Mouse (Mus musculus) urinary bladder, adult 18-20 months (tissue): ENCODE measurements around the gene Acad9.
"Not testable (repeated sequence)": the region's sequence is repeated elsewhere in the genome, so short reads cannot be mapped to it uniquely, and the experiment has no call there.

Source experiments
- DNase-seq, 2 experiments: peaks; one replicate each; pipeline ENCODE4 v3.0.0; 2022; ENCODE audit warnings: low spot score in 2 of 2, mixed read lengths in 2 of 2

The Acad9 gene

DNA sequence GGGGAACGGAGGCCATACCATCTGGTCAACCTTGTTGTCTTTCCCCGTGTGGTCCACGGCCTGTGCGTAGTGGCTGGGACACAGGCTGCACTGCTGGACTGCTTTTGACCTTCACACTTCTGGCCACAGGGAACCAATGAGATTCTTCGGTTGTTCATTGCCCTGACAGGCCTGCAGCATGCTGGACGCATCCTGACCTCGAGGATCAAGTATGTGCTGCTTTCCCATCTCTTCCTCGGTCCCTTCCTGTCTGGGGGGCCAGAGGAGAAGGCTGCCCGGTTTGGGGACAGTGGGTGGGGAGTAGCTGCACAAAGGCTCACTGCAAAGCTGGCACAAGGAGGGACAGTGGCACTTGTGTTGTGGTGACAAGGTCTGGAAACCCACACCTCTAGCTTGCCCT is 21.8 kb downstream of the Acad9 start:
- DNase-seq = no peak

DNA sequence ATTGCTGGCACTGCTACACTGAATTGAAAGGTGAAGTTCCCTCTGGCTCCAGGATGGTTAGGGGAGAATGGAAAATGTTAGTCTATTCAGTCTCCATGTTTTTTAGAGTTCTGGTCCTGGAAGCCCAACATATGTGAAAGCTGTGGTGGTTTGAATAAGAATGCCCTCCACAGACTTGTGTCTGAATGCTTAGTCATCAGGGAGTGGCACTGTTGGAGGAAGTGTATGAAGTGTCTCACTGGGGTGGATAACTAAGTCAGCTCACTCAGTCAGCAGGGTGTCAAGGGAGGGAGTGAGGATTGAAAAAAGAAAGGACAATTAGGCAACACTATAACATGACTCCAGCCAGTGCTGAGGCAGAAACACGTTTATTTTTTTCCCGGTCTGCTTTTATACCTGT is 29.6 kb downstream of the Acad9 start:
- DNase-seq = no peak

DNA sequence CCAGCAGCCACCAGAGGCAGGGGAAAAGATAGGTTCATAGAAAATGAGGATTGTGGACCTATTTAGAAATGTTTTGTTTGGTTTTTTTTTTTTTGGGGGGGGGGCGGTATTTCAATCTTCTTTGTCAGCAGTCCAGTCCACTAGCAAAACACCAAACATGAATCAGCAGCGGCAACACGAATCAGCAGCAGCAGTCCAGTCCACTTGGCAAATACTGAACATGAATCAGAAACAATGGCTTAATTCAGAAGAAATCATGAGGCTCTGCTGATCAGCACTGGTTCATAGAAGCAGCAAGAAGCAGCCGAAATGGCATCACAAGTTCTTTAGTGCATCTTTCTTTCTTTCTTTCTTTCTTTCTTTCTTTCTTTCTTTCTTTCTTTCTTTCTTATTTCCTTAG is 50.3 kb downstream of the Acad9 start:
- DNase-seq = no peak

- DNase-seq = no peak
Measured at GRCm38 (mm10) chr3:36119684-36120548, 54.1 kb downstream of the Acad9 start.

DNA sequence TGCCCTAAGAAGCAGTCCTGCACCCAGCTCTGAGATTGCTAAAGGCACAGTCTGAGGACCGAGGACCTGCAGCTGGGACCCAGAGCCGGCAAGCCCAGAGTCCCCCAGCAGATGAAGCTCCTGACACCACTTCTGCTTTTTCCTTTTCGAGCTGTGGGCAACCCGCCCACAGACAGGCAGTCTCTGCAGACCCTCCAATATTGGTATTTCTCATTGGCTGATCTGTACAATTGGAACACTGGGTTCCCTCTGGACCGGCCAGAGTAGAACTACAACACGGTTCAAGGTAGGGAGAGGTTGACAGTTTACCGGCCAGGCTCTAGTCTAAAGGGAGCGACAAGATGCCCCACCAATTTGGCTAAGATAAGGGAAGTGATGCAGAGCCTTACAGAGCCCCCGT is 60.4 kb downstream of the Acad9 start:
- not testable (repeated sequence) for DNase-seq

- no peak for DNase-seq
Measured at GRCm38 (mm10) chr3:36136152-36136551, 70.4 kb downstream of the Acad9 start.

DNA sequence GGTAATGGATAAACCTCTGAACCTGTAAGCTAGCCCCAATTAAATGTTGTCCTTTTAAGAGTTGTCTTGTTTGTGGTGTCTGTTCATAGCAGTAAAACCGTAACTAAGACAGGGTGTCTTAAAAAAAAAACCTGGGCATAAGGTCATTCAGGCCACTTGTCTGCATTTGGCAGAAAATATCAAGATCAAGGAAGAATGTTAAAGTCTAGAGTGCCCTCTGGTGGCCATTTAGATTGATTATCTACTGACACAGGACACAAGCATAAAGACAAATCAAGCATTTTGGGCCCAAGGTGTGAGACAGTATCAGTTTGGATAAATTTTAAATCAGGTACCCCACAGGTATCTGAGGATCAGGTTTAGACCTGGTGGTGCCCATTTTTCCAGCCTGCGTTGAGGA is 71.8 kb downstream of the Acad9 start:
- DNase-seq = no peak

- DNase-seq = no peak
Measured at GRCm38 (mm10) chr3:36138171-36138660, 72.4 kb downstream of the Acad9 start.

DNA sequence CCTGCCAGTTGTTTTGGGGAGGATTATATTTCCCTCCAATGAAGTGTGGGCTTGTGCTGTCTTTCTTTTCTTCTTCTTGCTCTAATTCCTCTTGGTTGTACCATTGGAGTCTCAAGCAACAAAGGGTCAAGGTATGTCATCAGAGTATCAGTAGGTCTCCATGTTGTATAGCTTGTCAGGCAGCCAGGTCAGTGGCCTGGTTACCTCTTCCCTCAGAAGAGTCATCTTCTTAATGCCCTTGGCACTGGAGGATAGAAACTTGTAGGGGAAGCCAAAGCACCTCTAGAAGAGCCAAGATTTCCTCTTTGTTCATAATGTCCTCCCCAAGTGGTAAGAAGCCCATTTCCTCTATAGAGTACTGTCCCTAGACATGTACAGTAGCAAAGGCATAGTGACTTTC is 73.2 kb downstream of the Acad9 start:
- no peak for DNase-seq
